Mouse (Mus musculus) colon, adult 2 months (tissue): Measurements from ENCODE around the gene Nmb. TPM values are rescaled to one million over a fixed set of nuclear protein-coding genes. Genes with fewer than 3 reads are reported as not detected.

Experiments used
- polyA plus RNA-seq: library from polyadenylated mRNA; depleted of rRNA; stranded (reverse); fragments of >200 nt; gene quantifications from 2 replicates; pipeline ENCODE4 v1.2.3, GENCODE M21; 2012; rRNA removed

Nmb gene
- 2.0 and 2.3 TPM in 2 replicates for polyA plus RNA-seq

GRCm38 (mm10) chr7:80904921-80905515 is at the start of gene Nmb:
Gene Nmb, minus strand, starts transcription at chr7:80905076.

GRCm38 (mm10) chr7:80947445-80948350 is 42.8 kb upstream of the Nmb start, which contains the start of gene Sec11a:
Gene Sec11a, minus strand, starts transcription at chr7:80947780.

GRCm38 (mm10) chr7:80900944-80901501 is 3.9 kb downstream of the Nmb start, which contains the start of gene Wdr73:
Gene Wdr73, minus strand, starts transcription at chr7:80901269.

GRCm38 (mm10) chr7:80860729-80861274 is 44.1 kb downstream of the Nmb start, which contains the start of gene Zscan2:
Gene Zscan2, plus strand, starts transcription at chr7:80860920.

Other genes starting within 250 kb of the Nmb start
- gene Crtc3, start 216.2 kb downstream of the Nmb start, polyA plus RNA-seq: 14.2 and 14.9 TPM in 2 replicates
- gene Iqgap1, start 79.1 kb downstream of the Nmb start, polyA plus RNA-seq: 61.2 and 62.9 TPM in 2 replicates
- 4.5 and 5.2 TPM in 2 replicates for gene Zscan2, start 44.2 kb downstream of the Nmb start, polyA plus RNA-seq
- 11.9 and 15.4 TPM in 2 replicates for gene Wdr73, start 3.8 kb downstream of the Nmb start, polyA plus RNA-seq
- 34.2 and 34.5 TPM in 2 replicates for gene Sec11a, start 42.7 kb upstream of the Nmb start, polyA plus RNA-seq
- 19.1 and 19.6 TPM in 2 replicates for gene Zfp592, start 88.6 kb upstream of the Nmb start, polyA plus RNA-seq
- 0.05 TPM in 1 of 2 replicates, not detected in the other for gene Alpk3, start 152.5 kb upstream of the Nmb start, polyA plus RNA-seq
- gene Slc28a1, start 209.7 kb upstream of the Nmb start, polyA plus RNA-seq: 0.06 TPM in 1 of 2 replicates, not detected in the other